19 mouse cellular contexts compared by ENCODE assay signal in the genomic region with DNA sequence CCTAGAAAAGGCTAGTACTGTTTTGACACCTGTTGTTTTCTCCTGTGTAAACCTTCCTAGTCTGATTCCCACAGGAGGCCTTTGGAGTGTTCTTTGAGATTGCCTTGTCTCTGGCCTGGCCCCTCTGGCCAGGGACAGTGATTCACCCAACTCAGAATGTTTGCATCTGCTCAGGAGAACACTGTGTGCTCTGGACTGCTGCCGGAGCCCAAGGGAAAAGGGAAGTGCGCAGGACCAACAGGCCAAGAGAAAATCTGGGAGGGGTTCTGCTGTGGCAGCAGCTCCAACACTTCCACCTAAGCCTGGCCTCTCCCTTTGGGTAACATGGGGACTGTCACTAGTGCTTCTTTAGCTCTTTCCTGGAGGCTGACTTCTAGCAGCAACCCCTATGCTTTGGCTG. TPM values are rescaled to one million over a fixed set of nuclear protein-coding genes. Genes with fewer than 3 reads are reported as not detected.
DNase-seq lines count a peak whose midpoint lies in the region; ATAC-seq and TF ChIP-seq lines count a peak whose summit lies in the region.
"Had no signal": no experiment of that assay in that cellular context is flagged by ENCODE, and none has a peak within 500 bp of the region (broad histone marks: within the 10 kb centered on the region; RNA-seq: fewer than 3 reads in every experiment).

No protein-coding gene starts in this region.

- TF ChIP-seq CTCF in MEL (IDR thresholded peaks at IDR 0.05 in 2 of 3, conservative IDR thresholded peaks at IDR 0.05 in 1 of 3; ENCODE audit: control insufficient read depth in 1 of 3, insufficient read depth in 1 of 3, low read depth in 2 of 3, low read length in 3 of 3, poor library complexity in 1 of 3, severe bottlenecking in 1 of 3): no peak

- H3K36me3 ChIP-seq in MEL (ENCODE audit: control insufficient read depth in 1 of 2, insufficient read depth in 2 of 2, low read length in 2 of 2): peaks cover 0 to 7% of the 10 kb centered on the region in 2 experiments; a peak in 2 of 4 replicates
- H3K36me3 ChIP-seq: embryonic facial prominence, embryonic 13.5 days; heart, embryonic 15.5 days; hindbrain, embryonic 15.5 days; limb, embryonic 13.5 days; lung, embryonic 15.5 days had no signal

- TF ChIP-seq POLR2A in MEL (IDR thresholded peaks at IDR 0.05; ENCODE audit: control insufficient read depth in 1 of 2, insufficient read depth in 1 of 2, low read depth in 1 of 2, low read length in 2 of 2, poor library complexity in 1 of 2): no peak

- H3K79me2 ChIP-seq in MEL (ENCODE audit: control insufficient read depth, insufficient read depth, low read length, poor library complexity): no peaks in the 10 kb centered on the region

- H3K27me3 ChIP-seq in MEL (ENCODE audit: control insufficient read depth in 1 of 2, insufficient read depth in 2 of 2, low read length in 2 of 2): no peaks in the 10 kb centered on the region
- H3K27me3 ChIP-seq: CH12.LX had no signal

- no peak for TF ChIP-seq RAD21 in MEL (IDR thresholded peaks at IDR 0.05; ENCODE audit: low read depth, low read length)

- no peak overlapping the region for H3K27ac ChIP-seq in MEL (ENCODE audit: control insufficient read depth, low read depth, low read length)
- H3K27ac ChIP-seq: embryonic facial prominence, embryonic 13.5 days; heart, embryonic 15.5 days; hindbrain, embryonic 15.5 days; limb, embryonic 13.5 days; lung, embryonic 15.5 days had no signal

- H3K9me3 ChIP-seq in MEL (replicated peaks; ENCODE audit: insufficient read depth, low read length): no peaks in the 10 kb centered on the region
- H3K9me3 ChIP-seq: embryonic facial prominence, embryonic 13.5 days; heart, embryonic 15.5 days; hindbrain, embryonic 15.5 days; limb, embryonic 13.5 days; lung, embryonic 15.5 days had no signal

- no peak overlapping the region for H3K4me3 ChIP-seq in MEL (ENCODE audit: control insufficient read depth in 1 of 2, insufficient read depth in 1 of 2, low read depth in 2 of 2, low read length in 2 of 2)
- H3K4me3 ChIP-seq: embryonic facial prominence, embryonic 13.5 days; heart, embryonic 15.5 days; hindbrain, embryonic 15.5 days; limb, embryonic 13.5 days; lung, embryonic 15.5 days had no signal

- no peak for TF ChIP-seq EP300 in MEL (IDR thresholded peaks at IDR 0.05; ENCODE audit: low read depth in 1 of 2, low read length in 2 of 2)

- H3K9ac ChIP-seq in MEL (ENCODE audit: control insufficient read depth, low read depth, low read length, poor library complexity, severe bottlenecking): no peak overlapping the region
- H3K9ac ChIP-seq: embryonic facial prominence, embryonic 13.5 days; heart, embryonic 15.5 days; hindbrain, embryonic 15.5 days; limb, embryonic 13.5 days; lung, embryonic 15.5 days had no signal

- H3K4me1 ChIP-seq in MEL (ENCODE audit: control insufficient read depth in 1 of 2, insufficient read depth in 2 of 2, low read length in 2 of 2): peaks cover 4 to 10% of the 10 kb centered on the region in 2 experiments

- ATAC-seq in CD4-positive, CD25-positive, alpha-beta regulatory T cell, adult 4 months: no peak

- peak; percentile 27 for DNase-seq in adrenal gland, postnatal 14 days
- DNase-seq in adrenal gland, postnatal 25 days: no peak
- DNase-seq in heart, adult 9 months (ENCODE audit: low spot score in 2 of 2): peak; percentile 68 to 80
- DNase-seq in heart, postnatal 4 days: no peak
- peak; percentile 32 for DNase-seq in MEL (ENCODE audit: low read depth, low spot score)
- DNase-seq in lung, postnatal 36 days: peak; percentile 76
- no peak for DNase-seq in layer of hippocampus, adult 9-11 months
- DNase-seq: cerebellum, adult 2 months; kidney, adult 2 months; kidney, postnatal 4 days; midbrain, embryonic 14.5 days; thymus, postnatal 4 days had no signal

TF ChIP-seq in MEL, 35 proteins besides CTCF, POLR2A, EP300 and RAD21:
- TF ChIP-seq USF1 (IDR thresholded peaks at IDR 0.05; ENCODE audit: low read depth, low read length): no peak
- no peak for TF ChIP-seq HCFC1 (IDR thresholded peaks at IDR 0.05; ENCODE audit: low read depth, low read length)
- TF ChIP-seq MYC (IDR thresholded peaks at IDR 0.05; ENCODE audit: low read depth, low read length): no peak
- TF ChIP-seq NRF1 (IDR thresholded peaks at IDR 0.05; ENCODE audit: insufficient read depth, low read depth, low read length, poor library complexity, severe bottlenecking): no peak
- TF ChIP-seq POLR2AphosphoS5 (IDR thresholded peaks at IDR 0.05; ENCODE audit: borderline replicate concordance, low read depth, low read length): no peak
- TF ChIP-seq BHLHE40 (IDR thresholded peaks at IDR 0.05; ENCODE audit: borderline replicate concordance, low read depth, low read length): no peak
- TF ChIP-seq GABPA (IDR thresholded peaks at IDR 0.05; ENCODE audit: low read depth, low read length): no peak
- no peak for TF ChIP-seq KAT2A (conservative IDR thresholded peaks at IDR 0.05; ENCODE audit: low read depth, low read length)

RNA-seq across cellular contexts. Expression of a gene that starts 57.0 kb away (rescaled TPM):
- total RNA-seq in adrenal gland, postnatal 14 days (2021): 18.7 and 19.7 TPM in 2 replicates
- total RNA-seq in adrenal gland, postnatal 25 days (2021): 16.2 and 18.5 TPM in 2 replicates
- total RNA-seq in heart, postnatal 4 days (2021): 10 to 100 TPM; 29.9 to 31.2 TPM
- total RNA-seq in MEL (2012; rRNA removed): 110 and 113 TPM in 2 replicates
- polyA plus RNA-seq in MEL (2012; ENCODE audit: insufficient read depth in 1 of 2, insufficient read length in 2 of 2, low read depth in 1 of 2, low replicate concordance in 2 of 2, missing spikeins in 1 of 2): 100 to 1,000 TPM in 1 of 2 experiments, not detected in 1; 172 TPM
- polyA plus RNA-seq in CD4-positive, CD25-positive, alpha-beta regulatory T cell, adult 4 months (2017; shearing (Covaris generic)): 10 to 100 TPM; 43.8 to 45.7 TPM

Comparison
In these comparisons a context has a peak if more than half of its experiments do, and no peak if none do; other contexts are left out.
1. DNase-seq: peak in adrenal gland, postnatal 14 days (single experiment), heart, adult 9 months (2 of 2), MEL (single experiment) and lung, postnatal 36 days (single experiment); none in adrenal gland, postnatal 25 days (single experiment), heart, postnatal 4 days (single experiment) and layer of hippocampus, adult 9-11 months (single experiment).